Mouse (Mus musculus) liver, embryonic 16.5 days (tissue): ENCODE results near the gene Nckipsd. TPM values are rescaled to one million over a fixed set of nuclear protein-coding genes. Genes with fewer than 3 reads are reported as not detected.

Source experiments
- microRNA-seq: library from miRNA; unstranded; fragments of <30 nt; microRNA quantifications from one replicate; pipeline ENCODE4, GENCODE M21; 2016
- polyA plus RNA-seq: library from polyadenylated mRNA; unstranded; fragments of >200 nt; fragmentation: Nextera tagmentation; extraction: Ambion mirVana; gene quantifications from 2 replicates; pipeline ENCODE4 v1.2.1, GENCODE M21; 2015

Gene Nckipsd
- polyA plus RNA-seq, 1 experiment from 2014 or later, result 3.6 TPM

Small RNA genes within 50 kb of the gene (microRNA-seq; reads per million reads assigned to microRNA genes)
- not detected for gene Gm23156

Other genes with a start within 250 kb of the Nckipsd start
- gene Impdh2, start 248.1 kb upstream of the Nckipsd start, polyA plus RNA-seq, result 80.0 and 86.8 TPM in 2 replicates
- gene Ndufaf3, start 240.9 kb upstream of the Nckipsd start, polyA plus RNA-seq, result 21.6 and 21.9 TPM in 2 replicates
- gene Dalrd3, start 238.5 kb upstream of the Nckipsd start, polyA plus RNA-seq, result 27.3 and 30.0 TPM in 2 replicates
- gene Wdr6, start 229.6 kb upstream of the Nckipsd start, polyA plus RNA-seq, result 10.0 and 12.2 TPM in 2 replicates
- 0.48 and 0.70 TPM in 2 replicates for gene P4htm, start 210.7 kb upstream of the Nckipsd start, polyA plus RNA-seq
- gene Arih2, start 159.0 kb upstream of the Nckipsd start, polyA plus RNA-seq, result 30.4 and 31.6 TPM in 2 replicates
- 28.9 and 30.9 TPM in 2 replicates for gene Slc25a20, start 146.3 kb upstream of the Nckipsd start, polyA plus RNA-seq
- 6.6 and 8.8 TPM in 2 replicates for gene Prkar2a, start 119.1 kb upstream of the Nckipsd start, polyA plus RNA-seq
- 12.4 and 13.6 TPM in 2 replicates for gene Ip6k2, start 24.6 kb upstream of the Nckipsd start, polyA plus RNA-seq
- 0.16 and 0.22 TPM in 2 replicates for gene Celsr3, start 18.0 kb downstream of the Nckipsd start, polyA plus RNA-seq
- 4.8 and 4.9 TPM in 2 replicates for gene Slc26a6, start 44.9 kb downstream of the Nckipsd start, polyA plus RNA-seq
- gene Tmem89, start 106.3 kb downstream of the Nckipsd start, polyA plus RNA-seq, result not detected in 2 replicates
- gene Uqcrc1, start 128.3 kb downstream of the Nckipsd start, polyA plus RNA-seq, result 299 and 310 TPM in 2 replicates
- 0.19 and 0.46 TPM in 2 replicates for gene Col7a1, start 145.2 kb downstream of the Nckipsd start, polyA plus RNA-seq
- not detected in 2 replicates for gene Ucn2, start 177.6 kb downstream of the Nckipsd start, polyA plus RNA-seq
- 4.0 and 4.4 TPM in 2 replicates for gene Pfkfb4, start 183.4 kb downstream of the Nckipsd start, polyA plus RNA-seq
- 20.9 and 23.2 TPM in 2 replicates for gene Shisa5, start 230.2 kb downstream of the Nckipsd start, polyA plus RNA-seq